Mouse (Mus musculus) lung, postnatal 0 days (tissue): ENCODE measurements around the gene Rbfox1.

Experiments
- CTCF ChIP-seq: IDR thresholded peaks from 2 replicates; pipeline ENCODE4 v1.5.1; 2016; ENCODE audit warnings: antibody characterized with exemption, mild to moderate bottlenecking
- EP300 ChIP-seq: IDR thresholded peaks from 2 replicates; pipeline ENCODE4 v1.6.1; 2016; ENCODE audit warnings: antibody characterized with exemption, mild to moderate bottlenecking, control low read depth

DNA sequence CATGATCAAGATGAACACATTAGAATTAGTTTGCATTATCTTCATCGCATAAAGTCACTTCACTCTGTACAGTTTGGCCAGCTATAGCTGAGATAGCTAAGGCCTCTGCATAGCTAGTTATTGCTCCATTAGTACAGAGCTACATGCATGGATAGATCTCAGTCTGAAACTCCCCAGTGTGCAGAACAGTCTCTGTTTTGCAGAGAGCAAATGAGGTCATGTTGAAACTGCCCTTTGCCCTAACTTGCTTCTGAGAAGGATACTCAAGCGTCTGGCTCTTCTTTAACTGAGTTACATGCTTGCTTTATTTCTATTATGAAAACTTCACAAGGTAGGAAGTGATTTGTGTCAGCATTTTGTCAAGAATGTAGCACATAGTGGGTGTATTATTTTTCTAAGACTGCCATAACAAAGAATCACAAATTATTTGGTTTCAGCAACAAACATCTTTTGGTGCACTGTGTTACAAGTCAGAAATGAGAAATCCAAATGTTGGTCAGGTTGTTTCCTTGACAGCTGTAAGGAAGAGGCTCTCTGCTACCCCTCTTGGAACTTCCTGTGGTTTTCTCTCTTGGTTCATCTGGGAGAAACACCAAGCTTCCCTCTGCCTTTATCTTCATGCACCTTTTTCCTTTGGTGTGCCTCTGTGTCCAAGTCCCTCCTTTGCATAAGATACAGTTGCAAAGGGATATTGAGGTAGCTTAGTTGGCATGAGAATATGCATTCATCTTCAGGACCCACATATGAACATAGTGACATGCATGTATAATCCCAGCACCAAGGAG, 1321.2 kb downstream of the Rbfox1 start:
- TF ChIP-seq CTCF (no peak), EP300 (no peak)
